Mouse (Mus musculus) cerebellum, adult 2 months (tissue): ENCODE results near the gene Pold2. TPM values are rescaled to one million over a fixed set of nuclear protein-coding genes. Genes with fewer than 3 reads are reported as not detected.

Experiments
- DNase-seq, 2 experiments: peaks; one replicate each; pipeline ENCODE4 v3.0.0; 2021
- H3K27ac ChIP-seq: fragments of 200-500 bp; 2 replicates; pipeline ENCODE4 v1.5.1; 2012; ENCODE audit warnings: low read length, control low read depth, inconsistent platforms; ENCODE audit not compliant: insufficient read depth
- H3K27me3 ChIP-seq: fragments of 200-500 bp; 2 replicates; pipeline ENCODE4 v1.6.1; 2012; ENCODE audit warnings: inconsistent platforms, mild to moderate bottlenecking, low read length, moderate library complexity; ENCODE audit not compliant: control insufficient read depth, insufficient read depth
- H3K4me1 ChIP-seq: fragments of 200-500 bp; 2 replicates; pipeline ENCODE4 v1.6.1; 2011; ENCODE audit warnings: low read length; ENCODE audit not compliant: control insufficient read depth, insufficient read depth
- H3K4me3 ChIP-seq: fragments of 200-500 bp; replicated peaks from 2 replicates; pipeline ENCODE3; 2011; ENCODE audit warnings: mild to moderate bottlenecking, low read depth, low read length, control low read depth; ENCODE audit not compliant: insufficient read depth
- CTCF ChIP-seq: fragments of 200-500 bp; IDR thresholded peaks from 2 replicates; pipeline ENCODE4 v1.5.1; 2011; ENCODE audit warnings: low read depth, mild to moderate bottlenecking, control low read depth, low read length, moderate library complexity, borderline replicate concordance; ENCODE audit not compliant: insufficient read depth
- POLR2A ChIP-seq: fragments of 200-500 bp; IDR thresholded peaks from 2 replicates; pipeline ENCODE4 v1.6.1; 2011; ENCODE audit warnings: low read length, control low read depth, borderline replicate concordance; ENCODE audit not compliant: insufficient read depth
- WGBS: fragments of 180-500 bp; shearing (Covaris S2); methylation state at CpG from one replicate; pipeline ENCODE4 v1.1.7; 2018; 5-methylcytosine and 5-hydroxymethylcytosine counted together
- polyA plus RNA-seq: library from polyadenylated mRNA; depleted of rRNA; stranded (reverse); fragments of >200 nt; gene quantifications from 2 replicates; pipeline ENCODE4 v1.2.3, GENCODE M21; 2012

The Pold2 gene
- polyA plus RNA-seq, 1 experiment, result 47.4 TPM

GRCm38 (mm10) chr11:5914940-5915339 lies 36.8 kb upstream of the Pold2 start:
- no peak for TF ChIP-seq POLR2A
- TF ChIP-seq CTCF, result no peak
- H3K27ac ChIP-seq, result no peak overlapping the region
- 72% methylated on average over 5 of the region's 5 CpGs for WGBS
- H3K4me1 ChIP-seq, result peaks cover 22% of the 10 kb centered on the region
- no peak overlapping the region for H3K4me3 ChIP-seq
- H3K27me3 ChIP-seq, result no peaks in the 10 kb centered on the region
- no peak for DNase-seq

GRCm38 (mm10) chr11:5913936-5914335 lies 35.8 kb upstream of the Pold2 start:
- 87% methylated on average over 4 of the region's 4 CpGs for WGBS
- no peak overlapping the region for H3K4me3 ChIP-seq

GRCm38 (mm10) chr11:5913256-5913655 lies 35.2 kb upstream of the Pold2 start:
- WGBS, result 41% methylated on average over 8 of the region's 8 CpGs
- TF ChIP-seq CTCF (no peak), POLR2A (no peak)
- DNase-seq, result no peak
- Histone ChIP-seq H3K27me3 (no peaks in the 10 kb centered on the region), H3K4me1 (peaks cover 22% of the 10 kb centered on the region), H3K27ac (no peak overlapping the region), H3K4me3 (no peak overlapping the region)

More at GRCm38 (mm10) chr11:5913936-5914335, 35.8 kb upstream of the Pold2 start:
- peaks cover 22% of the 10 kb centered on the region for H3K4me1 ChIP-seq
- H3K27me3 ChIP-seq, result no peaks in the 10 kb centered on the region
- DNase-seq, result no peak
- no peak overlapping the region for H3K27ac ChIP-seq
- TF ChIP-seq POLR2A, result no peak
- no peak for TF ChIP-seq CTCF

GRCm38 (mm10) chr11:5912635-5913034 lies 34.5 kb upstream of the Pold2 start:
- no peak overlapping the region for H3K27ac ChIP-seq
- peak; percentile 77 to 82 for DNase-seq
- H3K4me3 ChIP-seq, result no peak overlapping the region
- TF ChIP-seq CTCF (peak; percentile 84), POLR2A (no peak)
- 16% methylated on average over 5 of the region's 5 CpGs for WGBS
- peaks cover 22% of the 10 kb centered on the region for H3K4me1 ChIP-seq
- H3K27me3 ChIP-seq, result no peaks in the 10 kb centered on the region

GRCm38 (mm10) chr11:5908642-5909041 lies 30.6 kb upstream of the Pold2 start:
- DNase-seq, result no peak
- Histone ChIP-seq H3K27ac (no peak overlapping the region), H3K27me3 (no peaks in the 10 kb centered on the region), H3K4me3 (no peak overlapping the region), H3K4me1 (peaks cover 6% of the 10 kb centered on the region; the same call in 1 of the 2 replicates)
- WGBS, result 80% methylated on average over 4 of the region's 4 CpGs
- TF ChIP-seq POLR2A (no peak), CTCF (no peak)

- no peak for TF ChIP-seq POLR2A
- no peak for TF ChIP-seq CTCF
- no peak overlapping the region for H3K27ac ChIP-seq
- no peaks in the 10 kb centered on the region for H3K27me3 ChIP-seq
- H3K4me3 ChIP-seq, result no peak overlapping the region
- H3K4me1 ChIP-seq, result peaks cover 3% of the 10 kb centered on the region; the same call in 1 of the 2 replicates
- DNase-seq, result no peak
- WGBS, result 47% methylated on average over 5 of the region's 5 CpGs
Observed at GRCm38 (mm10) chr11:5907096-5907495, 29.0 kb upstream of the Pold2 start.

- Histone ChIP-seq H3K4me1 (peaks cover 8% of the 10 kb centered on the region; the same call in 1 of the 2 replicates), H3K27me3 (no peaks in the 10 kb centered on the region), H3K27ac (no peak overlapping the region), H3K4me3 (no peak overlapping the region)
- 60% methylated on average over 10 of the region's 10 CpGs for WGBS
- DNase-seq, result no peak
- TF ChIP-seq POLR2A (no peak), CTCF (no peak)
Observed at GRCm38 (mm10) chr11:5905778-5906518, 27.9 kb upstream of the Pold2 start.

GRCm38 (mm10) chr11:5904871-5905270 lies 26.8 kb upstream of the Pold2 start:
- peaks cover 8% of the 10 kb centered on the region; the same call in 1 of the 2 replicates for H3K4me1 ChIP-seq
- no peak overlapping the region for H3K4me3 ChIP-seq
- H3K27me3 ChIP-seq, result no peaks in the 10 kb centered on the region
- peak in 1 of 2 experiments; percentile 0 for DNase-seq
- H3K27ac ChIP-seq, result no peak overlapping the region
- WGBS, result 93% methylated on average over 6 of the region's 6 CpGs
- TF ChIP-seq CTCF (no peak), POLR2A (no peak)
